Mouse (Mus musculus): ENCODE measurements around the gene Dner.

GRCm38 (mm10) chr1:84428331-84428730 is 267.7 kb downstream of the Dner start:
- TF ChIP-seq CTCF (IDR thresholded peaks at IDR 0.05; ENCODE audit: extremely low read depth, insufficient read depth, insufficient read length, insufficient replicate concordance) (no peak), POLR2A (IDR thresholded peaks at IDR 0.05; ENCODE audit: low read depth, low read length) (no peak)

Measured in spleen, adult 2 months (tissue).